Mouse (Mus musculus) gastrocnemius, adult 2 months (tissue): ENCODE data around the gene Rbpj. TPM values are rescaled to one million over a fixed set of nuclear protein-coding genes. Genes with fewer than 3 reads are reported as not detected.

ENCODE experiments used
- DNase-seq: peaks from one replicate; pipeline ENCODE4 v3.0.0; 2022
- H3K27ac ChIP-seq: fragments of 200-600 bp; 2 replicates; pipeline ENCODE4 v1.8.1; 2022; ENCODE audit warnings: mild to moderate bottlenecking
- H3K4me3 ChIP-seq: fragments of 200-600 bp; 2 replicates; pipeline ENCODE4 v1.8.1; 2022; ENCODE audit warnings: mild to moderate bottlenecking, moderate library complexity
- CTCF ChIP-seq: fragments of 200-600 bp; IDR thresholded peaks from 2 replicates; pipeline ENCODE4 v1.8.1; 2022; ENCODE audit warnings: antibody characterized with exemption, mild to moderate bottlenecking, moderate library complexity
- intact Hi-C: fragments of 180-260 bp; cut with DNase I; formaldehyde crosslinking; loops from one replicate; pipeline ENCODE4 v1.15.1; 2025
- long read RNA-seq, 2 experiments: library from polyadenylated mRNA; stranded (forward); transcript quantifications; one replicate each; pipeline ENCODE4 v2.0.0; 2021
- total RNA-seq, 2 experiments: library from RNA; stranded (reverse); gene quantifications; 2 replicates each; pipeline ENCODE4 v1.2.3; 2021

The Rbpj gene
- total RNA-seq = 10 to 100 TPM; 20.9 to 21.7 TPM
- long read RNA-seq, experiment 1, full-length matches to known transcripts = 25 of 36 reads
- long read RNA-seq, experiment 1, partial matches to known transcripts = 6 of 36 reads
- long read RNA-seq, experiment 1, other reads (novel, unspliced or antisense) = 5 of 36 reads
- long read RNA-seq, experiment 2, full-length matches to known transcripts = 25 of 33 reads
- long read RNA-seq, experiment 2, partial matches to known transcripts = 6 of 33 reads
- long read RNA-seq, experiment 2, other reads (novel, unspliced or antisense) = 2 of 33 reads

- intact Hi-C loops = no loop called here
- TF ChIP-seq CTCF = no peak
Measured at GRCm38 (mm10) chr5:53465883-53466282, at the start of gene Rbpj. Rbpj (plus strand) TSS chr5:53466152.

GRCm38 (mm10) chr5:53420777-53421176, 45.2 kb upstream of the Rbpj start:
- Histone ChIP-seq H3K4me3 (no peak overlapping the region), H3K27ac (peak overlapping the region; percentile 2; the same call in 1 of the 2 replicates)
- intact Hi-C loops = no loop called here
- DNase-seq = no peak
- TF ChIP-seq CTCF = no peak

More at GRCm38 (mm10) chr5:53465883-53466282, at the start of gene Rbpj:
- Histone ChIP-seq H3K27ac (peak within 1 kb of the TSS; percentile 90), H3K4me3 (peak within 1 kb of the TSS; percentile 28)
- DNase-seq = no peak

GRCm38 (mm10) chr5:53421291-53421690, 44.7 kb upstream of the Rbpj start:
- intact Hi-C loops = no loop called here
- no peak for TF ChIP-seq CTCF

GRCm38 (mm10) chr5:53427411-53427810, 38.5 kb upstream of the Rbpj start:
- DNase-seq = peak; percentile 25
- intact Hi-C loops = no loop called here
- Histone ChIP-seq H3K27ac (peak overlapping the region; percentile 64; the same call in 1 of the 2 replicates), H3K4me3 (no peak overlapping the region)
- TF ChIP-seq CTCF = no peak

More at GRCm38 (mm10) chr5:53421291-53421690, 44.7 kb upstream of the Rbpj start:
- DNase-seq = no peak
- Histone ChIP-seq H3K4me3 (no peak overlapping the region), H3K27ac (no peak overlapping the region)

- peak; percentile 49 for DNase-seq
- H3K4me3 ChIP-seq = no peak overlapping the region
- H3K27ac ChIP-seq = peak overlapping the region; percentile 64
- intact Hi-C loops = no loop called here
- TF ChIP-seq CTCF = no peak
Measured at GRCm38 (mm10) chr5:53429683-53430477, 36.1 kb upstream of the Rbpj start.

GRCm38 (mm10) chr5:53432451-53432850, 33.5 kb upstream of the Rbpj start:
- no peak for TF ChIP-seq CTCF
- Histone ChIP-seq H3K27ac (no peak overlapping the region), H3K4me3 (no peak overlapping the region)
- DNase-seq = no peak
- intact Hi-C loops = no loop called here

- Histone ChIP-seq H3K4me3 (no peak overlapping the region), H3K27ac (no peak overlapping the region)
- TF ChIP-seq CTCF = no peak
- no peak for DNase-seq
- intact Hi-C loops = no loop called here
Measured at GRCm38 (mm10) chr5:53436905-53437632, 28.9 kb upstream of the Rbpj start.

GRCm38 (mm10) chr5:53437767-53438166, 28.2 kb upstream of the Rbpj start:
- no peak for TF ChIP-seq CTCF

GRCm38 (mm10) chr5:53438268-53438667, 27.7 kb upstream of the Rbpj start:
- no peak for DNase-seq
- Histone ChIP-seq H3K4me3 (no peak overlapping the region), H3K27ac (no peak overlapping the region)
- intact Hi-C loops = no loop called here
- no peak for TF ChIP-seq CTCF

More at GRCm38 (mm10) chr5:53437767-53438166, 28.2 kb upstream of the Rbpj start:
- Histone ChIP-seq H3K4me3 (no peak overlapping the region), H3K27ac (no peak overlapping the region)
- no peak for DNase-seq
- intact Hi-C loops = no loop called here

- no peak for TF ChIP-seq CTCF
- H3K4me3 ChIP-seq = no peak overlapping the region
- no peak for DNase-seq
- intact Hi-C loops = no loop called here
- no peak overlapping the region for H3K27ac ChIP-seq
Measured at GRCm38 (mm10) chr5:53439655-53440054, 26.3 kb upstream of the Rbpj start.

GRCm38 (mm10) chr5:53444030-53444429, 21.9 kb upstream of the Rbpj start:
- no peak for TF ChIP-seq CTCF

GRCm38 (mm10) chr5:53450945-53451344, 15.0 kb upstream of the Rbpj start:
- H3K4me3 ChIP-seq = no peak overlapping the region
- intact Hi-C loops = no loop called here
- no peak for TF ChIP-seq CTCF
- peak; percentile 52 for DNase-seq
- H3K27ac ChIP-seq = peak overlapping the region; percentile 68

More at GRCm38 (mm10) chr5:53444030-53444429, 21.9 kb upstream of the Rbpj start:
- Histone ChIP-seq H3K27ac (no peak overlapping the region), H3K4me3 (no peak overlapping the region)
- DNase-seq = peak; percentile 45
- intact Hi-C loops = no loop called here
